Mouse (Mus musculus): ENCODE measurements around the gene Klhl42.

- TF ChIP-seq CTCF (IDR thresholded peaks at IDR 0.05; ENCODE audit: low read depth) (no peak), EP300 (IDR thresholded peaks at IDR 0.05; ENCODE audit: low read depth) (no peak)
Observed at GRCm38 (mm10) chr6:147099458-147100277, 8.5 kb downstream of the Klhl42 start.
